Mouse (Mus musculus) G1E (cell line): Measurements from ENCODE around the gene Olfr492. TPM values are rescaled to one million over a fixed set of nuclear protein-coding genes. Genes with fewer than 3 reads are reported as not detected.

Source experiments
- ATAC-seq: 2 replicates; pipeline ENCODE4 v1.8.0; 2016; ENCODE audit warnings: mild to moderate bottlenecking; ENCODE audit not compliant: insufficient number of reproducible peaks, poor library complexity, low FRiP score, severe bottlenecking; ENCODE audit errors: extremely low read depth
- DNase-seq: peaks from one replicate; pipeline ENCODE4 v3.0.0; 2012; ENCODE audit warnings: low spot score
- H3K27me3 ChIP-seq: 2 replicates; pipeline ENCODE4 v1.6.1; 2012; ENCODE audit warnings: mild to moderate bottlenecking, low read length, inconsistent platforms; ENCODE audit not compliant: insufficient read depth
- H3K36me3 ChIP-seq: replicated peaks from 2 replicates; pipeline ENCODE3; 2012; ENCODE audit warnings: mild to moderate bottlenecking, inconsistent platforms
- H3K4me1 ChIP-seq: 2 replicates; pipeline ENCODE4 v1.6.1; 2012; ENCODE audit warnings: low read depth, low read length, inconsistent platforms, mixed read lengths; ENCODE audit not compliant: insufficient read depth
- H3K4me3 ChIP-seq: 2 replicates; pipeline ENCODE4 v1.5.1; 2012; ENCODE audit warnings: low read depth, mild to moderate bottlenecking, inconsistent platforms, low read length, moderate library complexity, mixed read lengths
- H3K9me3 ChIP-seq: replicated peaks from 2 replicates; pipeline ENCODE4 v1.6.1; 2012; ENCODE audit warnings: inconsistent platforms
- CTCF ChIP-seq: IDR thresholded peaks from 2 replicates; pipeline ENCODE4 v1.5.1; 2012; ENCODE audit warnings: low read depth, low read length, inconsistent platforms, mixed read lengths
- GATA1 ChIP-seq: IDR thresholded peaks from 2 replicates; pipeline ENCODE4 v1.6.1; 2012; ENCODE audit warnings: borderline replicate concordance, low read length, inconsistent platforms, mixed read lengths
- GATA2 ChIP-seq: IDR thresholded peaks from 2 replicates; pipeline ENCODE4 v1.6.1; 2012; ENCODE audit warnings: low read depth, low read length, inconsistent platforms, borderline replicate concordance
- POLR2AphosphoS5 ChIP-seq: IDR thresholded peaks from 2 replicates; pipeline ENCODE4 v1.6.1; 2012; ENCODE audit warnings: low read depth, low read length, inconsistent platforms; ENCODE audit not compliant: insufficient replicate concordance
- TAL1 ChIP-seq: conservative IDR thresholded peaks from 2 replicates; pipeline ENCODE4 v1.6.1; 2012; ENCODE audit warnings: low read depth, low read length, inconsistent platforms, mixed read lengths
- polyA plus RNA-seq: library from polyadenylated mRNA; stranded (reverse); fragments of >175 nt; gene quantifications from 2 replicates; pipeline ENCODE4 v1.2.3, GENCODE M21; 2012
- total RNA-seq, 2 experiments: library from RNA; stranded (forward) in 1 of 2; stranded (reverse) in 1 of 2; fragments of 200-1000 nt in 1 of 2; fragments of >200 nt in 1 of 2; fragmentation: Nextera tagmentation in 1 of 2; gene quantifications; 2 replicates each; pipeline ENCODE4 v1.2.3; 2014 to 2017

Olfr492 gene
- total RNA-seq (2014; fragmentation: Nextera tagmentation) (not detected in 2 replicates), total RNA-seq (2017) (0.16 TPM in 1 of 2 replicates, not detected in the other), polyA plus RNA-seq (not detected in 2 replicates)

DNA sequence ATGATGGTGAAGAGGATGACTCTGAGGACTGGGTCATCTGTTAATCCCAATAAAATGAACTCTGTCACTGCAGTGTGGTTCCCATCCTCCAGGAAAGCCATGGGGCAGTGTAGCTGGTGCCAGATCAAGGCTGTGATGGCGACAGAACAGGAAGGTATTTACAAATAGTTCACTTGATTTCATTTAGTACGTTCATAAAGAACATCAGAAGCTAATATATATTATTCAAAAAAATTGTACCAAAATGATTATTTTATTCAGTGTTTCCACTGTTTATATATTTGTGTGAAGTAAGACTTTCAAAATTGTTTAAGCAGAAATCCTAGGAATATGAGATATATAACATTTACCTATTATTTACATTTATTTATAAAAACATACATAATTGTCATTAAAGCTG is at the start of gene Olfr492:
Olfr492 (minus strand) TSS at position 101 of the 400 bp plus-strand sequence.
- TF ChIP-seq TAL1 (no peak), POLR2AphosphoS5 (no peak), GATA1 (no peak)
- Histone ChIP-seq H3K36me3 (no peaks in the 10 kb centered on the region), H3K27me3 (no peaks in the 10 kb centered on the region), H3K9me3 (peaks cover 2% of the 10 kb centered on the region; the same call in 1 of the 2 replicates), H3K4me3 (no peak within 1 kb of the TSS), H3K4me1 (no peaks in the 10 kb centered on the region)
- DNase-seq (no peak), ATAC-seq (no peak)

DNA sequence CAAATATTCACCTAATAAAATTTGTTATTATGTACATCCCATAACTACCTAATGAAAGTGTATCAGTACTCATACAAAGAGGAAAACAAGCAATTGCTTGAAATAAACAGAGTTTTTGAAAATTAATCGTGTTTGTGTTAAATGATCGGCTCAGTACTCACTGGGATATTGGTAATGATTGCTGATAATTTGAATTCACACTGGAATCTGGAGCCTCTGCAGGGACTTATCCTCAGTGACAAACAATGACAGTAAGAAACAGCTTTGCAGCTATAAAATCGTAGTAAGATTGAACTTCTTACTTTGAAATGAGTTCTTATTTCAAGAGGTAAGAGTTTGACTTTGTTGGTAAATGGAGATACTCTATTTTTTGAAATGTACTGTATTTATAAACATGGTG is 41.6 kb upstream of the Olfr492 start, which contains the start of gene Olfr494:
Olfr494 (plus strand) TSS at position 301 of the 400 bp plus-strand sequence.
- H3K27me3 ChIP-seq = no peaks in the 10 kb centered on the region
- no peak for TF ChIP-seq GATA2
- no peak for TF ChIP-seq TAL1
- no peak for TF ChIP-seq POLR2AphosphoS5
- no peak for ATAC-seq

DNA sequence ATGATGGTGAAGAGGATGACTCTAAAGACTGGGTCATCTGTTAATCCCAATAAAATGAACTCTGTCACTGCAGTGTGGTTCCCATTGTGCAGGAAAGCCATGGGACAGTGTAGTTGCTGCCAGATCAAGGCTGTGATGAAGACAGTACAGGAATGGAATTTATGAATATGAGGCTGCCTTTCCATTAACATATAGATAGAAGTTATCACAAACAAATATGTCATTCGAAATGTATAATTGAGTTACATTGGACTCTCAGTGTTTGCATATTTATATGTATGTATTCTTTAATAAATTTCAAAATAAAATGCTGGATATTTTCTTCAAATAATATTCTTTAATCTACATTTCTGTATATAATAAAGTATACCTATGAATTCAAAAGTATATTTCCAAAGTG is 23.4 kb upstream of the Olfr492 start, which contains the start of gene Olfr493:
Olfr493 (minus strand) TSS at position 101 of the 400 bp plus-strand sequence.
- Histone ChIP-seq H3K9me3 (peaks cover under 1% of the 10 kb centered on the region; the same call in 1 of the 2 replicates), H3K4me3 (no peak within 1 kb of the TSS), H3K36me3 (no peaks in the 10 kb centered on the region), H3K27me3 (no peaks in the 10 kb centered on the region), H3K4me1 (no peaks in the 10 kb centered on the region)
- ATAC-seq = no peak
- no peak for DNase-seq
- TF ChIP-seq GATA1 = no peak
- TF ChIP-seq TAL1 = no peak
- no peak for TF ChIP-seq CTCF
- no peak for TF ChIP-seq POLR2AphosphoS5
- TF ChIP-seq GATA2 = no peak

More for the DNA sequence above, 41.6 kb upstream of the Olfr492 start, which contains the start of gene Olfr494:
- H3K4me3 ChIP-seq = no peak within 1 kb of the TSS
- H3K4me1 ChIP-seq = no peaks in the 10 kb centered on the region
- no peaks in the 10 kb centered on the region for H3K36me3 ChIP-seq
- DNase-seq = no peak
- 0 out of 2 replicates have a peak, but pooled peaks cover 4% of the 10 kb centered on the region for H3K9me3 ChIP-seq

DNA sequence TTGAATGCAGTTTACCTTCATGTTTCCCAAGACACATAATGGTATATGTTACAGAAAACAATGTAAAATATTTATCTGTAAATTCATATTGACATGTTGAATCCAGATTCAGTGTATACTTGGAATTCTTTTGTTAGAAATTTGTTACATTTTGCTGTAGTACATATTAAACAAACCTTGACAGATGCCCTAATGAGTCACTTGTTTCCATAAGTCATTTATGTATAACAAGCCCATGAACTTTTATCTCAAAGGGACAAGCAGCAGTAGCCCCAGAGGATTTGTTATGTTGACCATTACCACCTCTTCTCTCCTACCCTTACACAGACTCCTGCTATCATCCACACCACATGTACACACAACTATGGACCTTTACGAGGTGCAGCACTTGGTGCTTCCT is 10.3 kb downstream of the Olfr492 start, which contains the start of gene Olfr491:
Olfr491 (plus strand) TSS at position 301 of the 400 bp plus-strand sequence.
- ATAC-seq = no peak
- H3K9me3 ChIP-seq = peaks cover 3% of the 10 kb centered on the region
- no peak for DNase-seq

DNA sequence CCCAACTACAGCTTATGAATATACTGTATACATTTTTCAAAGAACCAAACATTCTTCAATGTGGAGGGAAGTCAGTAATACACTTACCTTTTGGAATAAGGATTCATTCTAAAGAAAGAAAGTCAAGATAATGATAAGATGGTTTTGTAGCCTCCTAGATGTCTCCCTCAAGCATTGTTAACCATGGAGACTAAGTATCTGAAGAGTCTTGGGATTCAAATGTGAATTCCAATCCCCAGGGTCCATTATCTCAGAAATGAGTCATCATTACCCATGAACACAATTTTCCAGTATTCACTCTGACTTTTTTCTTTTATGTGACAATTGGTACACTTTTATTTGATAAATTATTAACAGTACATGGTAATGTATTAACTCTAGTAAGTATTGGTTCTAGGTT is 34.6 kb downstream of the Olfr492 start, which contains the start of gene Olfr490:
Olfr490 (minus strand) TSS at position 101 of the 400 bp plus-strand sequence.
- no peak for DNase-seq
- H3K27me3 ChIP-seq = no peaks in the 10 kb centered on the region
- no peaks in the 10 kb centered on the region for H3K4me1 ChIP-seq
- H3K9me3 ChIP-seq = no peaks in the 10 kb centered on the region
- no peaks in the 10 kb centered on the region for H3K36me3 ChIP-seq
- no peak for TF ChIP-seq GATA1
- TF ChIP-seq GATA2 = no peak
- TF ChIP-seq CTCF = no peak
- no peak for TF ChIP-seq POLR2AphosphoS5
- TF ChIP-seq TAL1 = no peak
- no peak for ATAC-seq
- no peak within 1 kb of the TSS for H3K4me3 ChIP-seq

More for the DNA sequence above, 10.3 kb downstream of the Olfr492 start, which contains the start of gene Olfr491:
- H3K4me3 ChIP-seq = no peak within 1 kb of the TSS
- H3K27me3 ChIP-seq = no peaks in the 10 kb centered on the region
- TF ChIP-seq CTCF (no peak), POLR2AphosphoS5 (no peak), GATA2 (no peak), TAL1 (no peak), GATA1 (no peak)
- no peaks in the 10 kb centered on the region for H3K4me1 ChIP-seq
- no peaks in the 10 kb centered on the region for H3K36me3 ChIP-seq

Other genes with a start within 250 kb of the Olfr492 start
- not detected in 2 replicates for gene Olfr481, start 243.8 kb downstream of the Olfr492 start, total RNA-seq (2014; fragmentation: Nextera tagmentation)
- gene Olfr481, start 243.8 kb downstream of the Olfr492 start, total RNA-seq (2017) = 0.23 and 0.76 TPM in 2 replicates
- gene Olfr481, start 243.8 kb downstream of the Olfr492 start, polyA plus RNA-seq = not detected in 2 replicates
- not detected in 2 replicates for gene Olfr482, start 226.1 kb downstream of the Olfr492 start, total RNA-seq (2014; fragmentation: Nextera tagmentation)
- 0.17 and 0.22 TPM in 2 replicates for gene Olfr482, start 226.1 kb downstream of the Olfr492 start, total RNA-seq (2017)
- gene Olfr482, start 226.1 kb downstream of the Olfr492 start, polyA plus RNA-seq = not detected in 2 replicates
- gene Olfr483, start 222.8 kb downstream of the Olfr492 start, total RNA-seq (2014; fragmentation: Nextera tagmentation) = not detected in 2 replicates
- not detected in 2 replicates for gene Olfr483, start 222.8 kb downstream of the Olfr492 start, total RNA-seq (2017)
- gene Olfr483, start 222.8 kb downstream of the Olfr492 start, polyA plus RNA-seq = not detected in 2 replicates
- gene Olfr484, start 196.2 kb downstream of the Olfr492 start, total RNA-seq (2014; fragmentation: Nextera tagmentation) = not detected in 2 replicates
- gene Olfr484, start 196.2 kb downstream of the Olfr492 start, total RNA-seq (2017) = 0.11 and 0.17 TPM in 2 replicates
- gene Olfr484, start 196.2 kb downstream of the Olfr492 start, polyA plus RNA-seq = not detected in 2 replicates
- not detected in 2 replicates for gene Olfr485, start 163.8 kb downstream of the Olfr492 start, total RNA-seq (2014; fragmentation: Nextera tagmentation)
- not detected in 2 replicates for gene Olfr485, start 163.8 kb downstream of the Olfr492 start, total RNA-seq (2017)
- not detected in 2 replicates for gene Olfr485, start 163.8 kb downstream of the Olfr492 start, polyA plus RNA-seq
- not detected in 2 replicates for gene Olfr486, start 150.9 kb downstream of the Olfr492 start, total RNA-seq (2014; fragmentation: Nextera tagmentation)
- not detected in 2 replicates for gene Olfr486, start 150.9 kb downstream of the Olfr492 start, total RNA-seq (2017)
- not detected in 2 replicates for gene Olfr486, start 150.9 kb downstream of the Olfr492 start, polyA plus RNA-seq
- gene Olfr487, start 109.0 kb downstream of the Olfr492 start, total RNA-seq (2014; fragmentation: Nextera tagmentation) = not detected in 2 replicates
- 0.06 and 0.11 TPM in 2 replicates for gene Olfr487, start 109.0 kb downstream of the Olfr492 start, total RNA-seq (2017)
- not detected in 2 replicates for gene Olfr487, start 109.0 kb downstream of the Olfr492 start, polyA plus RNA-seq
- gene Olfr488, start 65.3 kb downstream of the Olfr492 start, total RNA-seq (2014; fragmentation: Nextera tagmentation) = not detected in 2 replicates
- 0.05 and 0.12 TPM in 2 replicates for gene Olfr488, start 65.3 kb downstream of the Olfr492 start, total RNA-seq (2017)
- gene Olfr488, start 65.3 kb downstream of the Olfr492 start, polyA plus RNA-seq = not detected in 2 replicates
- gene Olfr490, start 34.7 kb downstream of the Olfr492 start, total RNA-seq (2014; fragmentation: Nextera tagmentation) = not detected in 2 replicates
- 0.11 TPM in 1 of 2 replicates, not detected in the other for gene Olfr490, start 34.7 kb downstream of the Olfr492 start, total RNA-seq (2017)
- not detected in 2 replicates for gene Olfr490, start 34.7 kb downstream of the Olfr492 start, polyA plus RNA-seq
- gene Olfr491, start 10.2 kb downstream of the Olfr492 start, total RNA-seq (2014; fragmentation: Nextera tagmentation) = not detected in 2 replicates
- not detected in 2 replicates for gene Olfr491, start 10.2 kb downstream of the Olfr492 start, total RNA-seq (2017)
- gene Olfr491, start 10.2 kb downstream of the Olfr492 start, polyA plus RNA-seq = not detected in 2 replicates
- not detected in 2 replicates for gene Olfr493, start 23.3 kb upstream of the Olfr492 start, total RNA-seq (2014; fragmentation: Nextera tagmentation)
- not detected in 2 replicates for gene Olfr493, start 23.3 kb upstream of the Olfr492 start, total RNA-seq (2017)
- not detected in 2 replicates for gene Olfr493, start 23.3 kb upstream of the Olfr492 start, polyA plus RNA-seq
- not detected in 2 replicates for gene Olfr494, start 41.7 kb upstream of the Olfr492 start, total RNA-seq (2014; fragmentation: Nextera tagmentation)
- gene Olfr494, start 41.7 kb upstream of the Olfr492 start, total RNA-seq (2017) = 0.44 TPM in 1 of 2 replicates, not detected in the other
- not detected in 2 replicates for gene Olfr494, start 41.7 kb upstream of the Olfr492 start, polyA plus RNA-seq
- gene Olfr495, start 69.5 kb upstream of the Olfr492 start, total RNA-seq (2014; fragmentation: Nextera tagmentation) = not detected in 2 replicates
- gene Olfr495, start 69.5 kb upstream of the Olfr492 start, total RNA-seq (2017) = 0.12 and 0.16 TPM in 2 replicates
- gene Olfr495, start 69.5 kb upstream of the Olfr492 start, polyA plus RNA-seq = not detected in 2 replicates
- gene Olfr497, start 96.7 kb upstream of the Olfr492 start, total RNA-seq (2014; fragmentation: Nextera tagmentation) = not detected in 2 replicates
- gene Olfr497, start 96.7 kb upstream of the Olfr492 start, total RNA-seq (2017) = 0.05 and 0.12 TPM in 2 replicates
- not detected in 2 replicates for gene Olfr497, start 96.7 kb upstream of the Olfr492 start, polyA plus RNA-seq
- not detected in 2 replicates for gene Olfr498, start 141.7 kb upstream of the Olfr492 start, total RNA-seq (2014; fragmentation: Nextera tagmentation)
- gene Olfr498, start 141.7 kb upstream of the Olfr492 start, total RNA-seq (2017) = 0.27 TPM in 1 of 2 replicates, not detected in the other
- gene Olfr498, start 141.7 kb upstream of the Olfr492 start, polyA plus RNA-seq = not detected in 2 replicates
- gene Olfr502, start 201.4 kb upstream of the Olfr492 start, total RNA-seq (2014; fragmentation: Nextera tagmentation) = not detected in 2 replicates
- 0.16 TPM in 1 of 2 replicates, not detected in the other for gene Olfr502, start 201.4 kb upstream of the Olfr492 start, total RNA-seq (2017)
- not detected in 2 replicates for gene Olfr502, start 201.4 kb upstream of the Olfr492 start, polyA plus RNA-seq
- gene Olfr503, start 220.9 kb upstream of the Olfr492 start, total RNA-seq (2014; fragmentation: Nextera tagmentation) = not detected in 2 replicates
- gene Olfr503, start 220.9 kb upstream of the Olfr492 start, total RNA-seq (2017) = 0.46 TPM in 1 of 2 replicates, not detected in the other
- gene Olfr503, start 220.9 kb upstream of the Olfr492 start, polyA plus RNA-seq = not detected in 2 replicates
- gene Olfr504, start 242.1 kb upstream of the Olfr492 start, total RNA-seq (2014; fragmentation: Nextera tagmentation) = not detected in 2 replicates
- gene Olfr504, start 242.1 kb upstream of the Olfr492 start, total RNA-seq (2017) = not detected in 2 replicates
- gene Olfr504, start 242.1 kb upstream of the Olfr492 start, polyA plus RNA-seq = not detected in 2 replicates